Mouse (Mus musculus) C3H10T1/2 (cell line): Measurements from ENCODE around the gene Gm5155. TPM values are rescaled to one million over a fixed set of nuclear protein-coding genes. Genes with fewer than 3 reads are reported as not detected.

ENCODE experiments used
- polyA plus RNA-seq, 2 experiments: library from polyadenylated mRNA; unstranded; fragments of >200 nt; fragmentation: generic; extraction: Trizol; gene quantifications; one replicate each; pipeline ENCODE4 v1.2.1; 2012; ENCODE audit warnings: missing spikeins in 2 of 2

Gene Gm5155
- not detected for polyA plus RNA-seq

GRCm38 (mm10) chr7:17871467-17871866 is at the start of gene Gm5155:
Gm5155 (plus strand) TSS chr7:17871767.

Other genes with a start within 250 kb of the Gm5155 start
- not detected for gene Ceacam5, start 158.5 kb upstream of the Gm5155 start, polyA plus RNA-seq
- not detected for gene Ceacam14, start 59.1 kb upstream of the Gm5155 start, polyA plus RNA-seq
- not detected for gene Ceacam11, start 100.4 kb downstream of the Gm5155 start, polyA plus RNA-seq
- not detected for gene Ceacam13, start 138.1 kb downstream of the Gm5155 start, polyA plus RNA-seq
- gene Ceacam12, start 194.2 kb downstream of the Gm5155 start, polyA plus RNA-seq = not detected